ENCODE assay signal across 8 mouse cellular contexts in genomic region chr3:79567703-79568362, GRCm38 (mm10). TPM values are rescaled to one million over a fixed set of nuclear protein-coding genes. Genes with fewer than 3 reads are reported as not detected.
DNase-seq lines count a peak whose midpoint lies in the region; ATAC-seq and TF ChIP-seq lines count a peak whose summit lies in the region.

Gene Fnip2 (minus strand): TSS chr3:79567796.

- 0 out of 2 replicates have a peak, but pooled peaks cover 7% of the 10 kb centered on the region for H3K36me3 ChIP-seq in E14TG2a.4 (ENCODE audit: insufficient read depth, low read length)
- no peaks in the 10 kb centered on the region for H3K36me3 ChIP-seq in forebrain, embryonic 12.5 days (replicated peaks)
- H3K36me3 ChIP-seq in heart, postnatal 0 days (replicated peaks; ENCODE audit: control insufficient read depth, insufficient read depth, low read length) = no peaks in the 10 kb centered on the region
- H3K36me3 ChIP-seq in liver, embryonic 16.5 days (ENCODE audit: control insufficient read depth, insufficient read depth) = no peaks in the 10 kb centered on the region
- no peaks in the 10 kb centered on the region for H3K36me3 ChIP-seq in neural tube, embryonic 13.5 days
- H3K36me3 ChIP-seq in testis, adult 2 months (ENCODE audit: control insufficient read depth, insufficient read depth, low read length) = no peaks in the 10 kb centered on the region

- TF ChIP-seq CTCF in E14TG2a.4 (conservative IDR thresholded peaks at IDR 0.05; ENCODE audit: low read length) = no peak
- no peak for TF ChIP-seq CTCF in heart, postnatal 0 days (IDR thresholded peaks at IDR 0.05; ENCODE audit: low read depth)
- TF ChIP-seq CTCF in testis, adult 2 months (IDR thresholded peaks at IDR 0.05; ENCODE audit: control insufficient read depth, insufficient read depth, insufficient replicate concordance, low read depth, low read length) = no peak

- peak within 1 kb of the TSS; percentile 85 for H3K4me2 ChIP-seq in forebrain, embryonic 12.5 days
- peak within 1 kb of the TSS; percentile 90 for H3K4me2 ChIP-seq in heart, postnatal 0 days (ENCODE audit: low read depth, low read length)
- H3K4me2 ChIP-seq in liver, embryonic 16.5 days (ENCODE audit: low read depth, low read length) = peak within 1 kb of the TSS; percentile 78
- H3K4me2 ChIP-seq in neural tube, embryonic 13.5 days = peak within 1 kb of the TSS; percentile 90

- TF ChIP-seq POLR2A in testis, adult 2 months (IDR thresholded peaks at IDR 0.05; ENCODE audit: control insufficient read depth, low read depth, low read length) = no peak; the same call in none of the 2 replicates

- under 1% methylated on average over 53 of the region's 55 CpGs for WGBS in forebrain, embryonic 12.5 days
- under 1% methylated on average over 51 of the region's 55 CpGs for WGBS in heart, postnatal 0 days
- WGBS in liver, embryonic 16.5 days (ENCODE audit: insufficient replicate concordance) = 0% methylated on average over 53 of the region's 55 CpGs
- whole genome bisulfite sequencing in neural tube, embryonic 13.5 days = 1% methylated on average over 38 of the region's 55 CpGs

- peak within 1 kb of the TSS; percentile 84 for H3K9ac ChIP-seq in forebrain, embryonic 12.5 days
- H3K9ac ChIP-seq in heart, postnatal 0 days (replicated peaks; ENCODE audit: low read depth, low read length) = peak within 1 kb of the TSS; percentile 76
- peak within 1 kb of the TSS; percentile 97 for H3K9ac ChIP-seq in liver, embryonic 16.5 days (ENCODE audit: low read depth, low read length)
- H3K9ac ChIP-seq in neural tube, embryonic 13.5 days = peak within 1 kb of the TSS; percentile 93

- peak within 1 kb of the TSS; percentile 78 for H3K27ac ChIP-seq in forebrain, embryonic 12.5 days
- peak within 1 kb of the TSS; percentile 75 for H3K27ac ChIP-seq in heart, postnatal 0 days (ENCODE audit: low read depth)
- peak within 1 kb of the TSS; percentile 96 for H3K27ac ChIP-seq in liver, embryonic 16.5 days (ENCODE audit: low read length)
- peak within 1 kb of the TSS; percentile 87 for H3K27ac ChIP-seq in neural tube, embryonic 13.5 days (replicated peaks)
- peak within 1 kb of the TSS; percentile 81 for H3K27ac ChIP-seq in testis, adult 2 months (ENCODE audit: control insufficient read depth, insufficient read depth, low read depth, low read length)

- H3K4me3 ChIP-seq in E14TG2a.4 (replicated peaks; ENCODE audit: low read length) = peak within 1 kb of the TSS; percentile 92
- H3K4me3 ChIP-seq in forebrain, embryonic 12.5 days (replicated peaks) = peak within 1 kb of the TSS; percentile 83
- peak within 1 kb of the TSS; percentile 84 for H3K4me3 ChIP-seq in heart, postnatal 0 days (ENCODE audit: low read depth, low read length)
- peak within 1 kb of the TSS; percentile 98 for H3K4me3 ChIP-seq in liver, embryonic 16.5 days (ENCODE audit: low read depth, low read length)
- H3K4me3 ChIP-seq in neural tube, embryonic 13.5 days = peak within 1 kb of the TSS; percentile 89
- H3K4me3 ChIP-seq in testis, adult 2 months (ENCODE audit: control insufficient read depth, low read depth, low read length) = peak within 1 kb of the TSS; percentile 90

- no peaks in the 10 kb centered on the region for H3K9me3 ChIP-seq in E14TG2a.4 (ENCODE audit: low read length)
- no peaks in the 10 kb centered on the region for H3K9me3 ChIP-seq in forebrain, embryonic 12.5 days
- no peaks in the 10 kb centered on the region for H3K9me3 ChIP-seq in heart, postnatal 0 days (replicated peaks; ENCODE audit: control insufficient read depth, low read length)
- no peaks in the 10 kb centered on the region for H3K9me3 ChIP-seq in liver, embryonic 16.5 days (replicated peaks; ENCODE audit: control insufficient read depth, low read length)
- H3K9me3 ChIP-seq in neural tube, embryonic 13.5 days = no peaks in the 10 kb centered on the region

- H3K4me1 ChIP-seq in E14TG2a.4 (replicated peaks; ENCODE audit: low read depth, low read length) = peaks cover 51% of the 10 kb centered on the region
- peaks cover 12% of the 10 kb centered on the region for H3K4me1 ChIP-seq in forebrain, embryonic 12.5 days
- H3K4me1 ChIP-seq in heart, postnatal 0 days (ENCODE audit: control insufficient read depth, insufficient read depth) = peaks cover 10% of the 10 kb centered on the region; the same call in 1 of the 2 replicates
- H3K4me1 ChIP-seq in liver, embryonic 16.5 days (ENCODE audit: control insufficient read depth, low read depth, low read length) = peaks cover 30% of the 10 kb centered on the region
- H3K4me1 ChIP-seq in neural tube, embryonic 13.5 days (replicated peaks) = peaks cover 21% of the 10 kb centered on the region
- peaks cover 5% of the 10 kb centered on the region; the same call in 1 of the 2 replicates for H3K4me1 ChIP-seq in testis, adult 2 months (ENCODE audit: control insufficient read depth, insufficient read depth, low read length)

- no peaks in the 10 kb centered on the region for H3K27me3 ChIP-seq in E14TG2a.4 (ENCODE audit: insufficient read depth, low read length)
- H3K27me3 ChIP-seq in forebrain, embryonic 12.5 days = no peaks in the 10 kb centered on the region
- H3K27me3 ChIP-seq in heart, postnatal 0 days (ENCODE audit: control insufficient read depth, insufficient read depth, low read length) = no peaks in the 10 kb centered on the region
- no peaks in the 10 kb centered on the region for H3K27me3 ChIP-seq in liver, embryonic 16.5 days (ENCODE audit: control insufficient read depth, insufficient read depth, low read depth, low read length)
- H3K27me3 ChIP-seq in neural tube, embryonic 13.5 days = no peaks in the 10 kb centered on the region
- H3K27me3 ChIP-seq in testis, adult 2 months (ENCODE audit: control insufficient read depth, insufficient read depth, low read length) = no peaks in the 10 kb centered on the region

- ATAC-seq in forebrain, embryonic 12.5 days (ENCODE audit: low FRiP score) = peak; percentile 95
- ATAC-seq in heart, postnatal 0 days (ENCODE audit: insufficient read depth, low read depth) = peak; percentile 94
- ATAC-seq in liver, embryonic 16.5 days (ENCODE audit: low read depth) = peak; percentile 91
- ATAC-seq in neural tube, embryonic 13.5 days (ENCODE audit: low read depth) = peak; percentile 97

- TF ChIP-seq EP300 in heart, postnatal 0 days (IDR thresholded peaks at IDR 0.05; ENCODE audit: low read depth) = 0 out of 2 replicates have a peak, but pooled peaks have one; percentile 55

- DNase-seq in c-Kit-positive CD71-positive TER-119-positive erythroid progenitor cells, embryonic 14.5 days (ENCODE audit: low spot score) = peak; percentile 93
- DNase-seq in heart, postnatal 0 days (ENCODE audit: low spot score) = peak; percentile 96
- peak; percentile 87 to 94 for DNase-seq in kidney, postnatal 4 days

RNA-seq across cellular contexts. Expression of gene Fnip2, which starts in this region (rescaled TPM):
- polyA plus RNA-seq in forebrain, embryonic 12.5 days (2016; fragmentation: Nextera tagmentation; extraction: Ambion mirVana) = 6.2 and 7.3 TPM in 2 replicates
- total RNA-seq in heart, postnatal 0 days (2014; rRNA removed; ENCODE audit: low replicate concordance) = 10.5 and 18.3 TPM in 2 replicates
- 1.4 and 2.1 TPM in 2 replicates for polyA plus RNA-seq in heart, postnatal 0 days (2015; fragmentation: Nextera tagmentation; extraction: Ambion mirVana)
- polyA plus RNA-seq in liver, embryonic 16.5 days (2015; fragmentation: Nextera tagmentation; extraction: Ambion mirVana) = 3.2 and 3.5 TPM in 2 replicates
- polyA plus RNA-seq in neural tube, embryonic 13.5 days (2015; fragmentation: Nextera tagmentation; extraction: Ambion mirVana) = 5.9 and 7.0 TPM in 2 replicates
- polyA plus RNA-seq in testis, adult 2 months (2012; rRNA removed) = 2.0 and 2.1 TPM in 2 replicates

Comparison
In these comparisons a context has a peak if more than half of its experiments do, and no peak if none do; other contexts are left out.
1. Peak in every context shown above with its lines: DNase-seq, ATAC-seq, H3K4me3 ChIP-seq and H3K27ac ChIP-seq.